Mouse (Mus musculus) lung, embryonic 14.5 days (tissue): ENCODE measurements around the gene Rufy1. TPM values are rescaled to one million over a fixed set of nuclear protein-coding genes. Genes with fewer than 3 reads are reported as not detected.

Source experiments
- ATAC-seq: fragments of 200-750 bp; cut with Nextera tagmentation; 2 replicates; pipeline ENCODE4 v1.8.0; 2017; ENCODE audit warnings: mild to moderate bottlenecking, moderate TSS enrichment, moderate library complexity; ENCODE audit not compliant: insufficient read depth
- DNase-seq: peaks from one replicate; pipeline ENCODE4 v3.0.0-alpha.2; 2015
- H3K27ac ChIP-seq: fragments of 300-500 bp; sonication (generic); 2 replicates; pipeline ENCODE4 v1.5.1; 2014; ENCODE audit warnings: low read depth, mild to moderate bottlenecking, moderate library complexity
- H3K27me3 ChIP-seq: fragments of 300-500 bp; sonication (generic); 2 replicates; pipeline ENCODE4 v1.6.1; 2014; ENCODE audit warnings: low read length, control low read depth; ENCODE audit not compliant: insufficient read depth
- H3K36me3 ChIP-seq: fragments of 300-500 bp; sonication (generic); 2 replicates; pipeline ENCODE4 v1.6.1; 2014; ENCODE audit warnings: control low read depth; ENCODE audit not compliant: insufficient read depth
- H3K4me1 ChIP-seq: fragments of 300-500 bp; sonication (generic); 2 replicates; pipeline ENCODE4 v1.6.1; 2014; ENCODE audit warnings: antibody characterized with exemption, control low read depth; ENCODE audit not compliant: insufficient read depth
- H3K4me2 ChIP-seq: fragments of 300-500 bp; sonication (generic); 2 replicates; pipeline ENCODE4 v1.6.1; 2014; ENCODE audit warnings: mild to moderate bottlenecking
- H3K4me3 ChIP-seq: fragments of 300-500 bp; sonication (generic); 2 replicates; pipeline ENCODE4 v1.5.1; 2014; ENCODE audit warnings: low read depth, low read length
- H3K9ac ChIP-seq: fragments of 300-500 bp; sonication (generic); 2 replicates; pipeline ENCODE4 v1.6.1; 2014
- H3K9me3 ChIP-seq: fragments of 300-500 bp; sonication (generic); 2 replicates; pipeline ENCODE4 v1.6.1; 2016; ENCODE audit warnings: low read depth, low read length, control low read depth
- CTCF ChIP-seq: IDR thresholded peaks from 2 replicates; pipeline ENCODE4 v1.5.1; 2016; ENCODE audit warnings: antibody characterized with exemption, low read depth
- WGBS: fragments of 180-500 bp; shearing (Covaris S2); extraction: QIAGEN DNeasy Blood & Tissue Kit; methylation state at CpG from one replicate; pipeline ENCODE4 v1.1.7; 2014; 5-methylcytosine and 5-hydroxymethylcytosine counted together
- polyA plus RNA-seq: library from polyadenylated mRNA; unstranded; fragments of >200 nt; fragmentation: Nextera tagmentation; extraction: Ambion mirVana; gene quantifications from 2 replicates; pipeline ENCODE4 v1.2.1, GENCODE M21; 2014

The Rufy1 gene
- polyA plus RNA-seq, 1 experiment from 2014 or later = 24.4 TPM

GRCm38 (mm10) chr11:50443259-50444065 lies 12.5 kb upstream of the Rufy1 start:
- WGBS = 67% methylated on average over 5 of the region's 5 CpGs
- ATAC-seq (no peak), DNase-seq (peak; percentile 85)
- Histone ChIP-seq H3K27ac (no peak overlapping the region), H3K36me3 (no peaks in the 10 kb centered on the region), H3K9ac (no peak overlapping the region), H3K4me3 (no peak overlapping the region), H3K4me2 (no peak overlapping the region), H3K4me1 (no peaks in the 10 kb centered on the region), H3K9me3 (no peaks in the 10 kb centered on the region), H3K27me3 (no peaks in the 10 kb centered on the region; the same call in 1 of the 2 replicates)
- TF ChIP-seq CTCF = peak; percentile 75

- Histone ChIP-seq H3K27me3 (no peaks in the 10 kb centered on the region; the same call in 1 of the 2 replicates), H3K9me3 (no peaks in the 10 kb centered on the region), H3K36me3 (no peaks in the 10 kb centered on the region), H3K27ac (no peak overlapping the region), H3K4me1 (no peaks in the 10 kb centered on the region), H3K4me2 (no peak overlapping the region), H3K4me3 (no peak overlapping the region), H3K9ac (no peak overlapping the region)
- WGBS = 35% methylated on average over 9 of the region's 9 CpGs
- TF ChIP-seq CTCF = no peak
- ATAC-seq (peak; percentile 70), DNase-seq (peak; percentile 86)
These were observed 10.7 kb upstream of the Rufy1 start for GRCm38 (mm10) chr11:50441637-50442036.

GRCm38 (mm10) chr11:50440691-50441090 lies 9.8 kb upstream of the Rufy1 start:
- no peak for TF ChIP-seq CTCF
- H3K36me3 ChIP-seq = no peaks in the 10 kb centered on the region
- no peak for ATAC-seq
- no peaks in the 10 kb centered on the region for H3K4me1 ChIP-seq
- no peaks in the 10 kb centered on the region; the same call in 1 of the 2 replicates for H3K27me3 ChIP-seq
- no peak overlapping the region for H3K27ac ChIP-seq
- no peak for DNase-seq
- H3K4me2 ChIP-seq = no peak overlapping the region
- 76% methylated on average over 6 of the region's 6 CpGs for WGBS
- H3K4me3 ChIP-seq = no peak overlapping the region
- no peak overlapping the region for H3K9ac ChIP-seq
- no peaks in the 10 kb centered on the region for H3K9me3 ChIP-seq

- Histone ChIP-seq H3K27ac (no peak overlapping the region), H3K4me1 (no peaks in the 10 kb centered on the region), H3K9ac (no peak overlapping the region), H3K9me3 (no peaks in the 10 kb centered on the region), H3K4me3 (no peak overlapping the region), H3K4me2 (no peak overlapping the region), H3K36me3 (no peaks in the 10 kb centered on the region), H3K27me3 (no peaks in the 10 kb centered on the region; the same call in 1 of the 2 replicates)
- DNase-seq (no peak), ATAC-seq (no peak)
- WGBS = 55% methylated on average over 8 of the region's 8 CpGs
- peak; percentile 33; the same call in 1 of the 2 replicates for TF ChIP-seq CTCF
These were observed 8.9 kb upstream of the Rufy1 start for GRCm38 (mm10) chr11:50439857-50440256.

- no peak overlapping the region for H3K4me2 ChIP-seq
- TF ChIP-seq CTCF = no peak
- ATAC-seq (no peak), DNase-seq (no peak)
- 86% methylated on average over 5 of the region's 5 CpGs for WGBS
- no peaks in the 10 kb centered on the region for H3K27me3 ChIP-seq
- no peak overlapping the region for H3K9ac ChIP-seq
- H3K9me3 ChIP-seq = no peaks in the 10 kb centered on the region
- H3K36me3 ChIP-seq = no peaks in the 10 kb centered on the region
- H3K4me1 ChIP-seq = peaks cover 5% of the 10 kb centered on the region; the same call in 1 of the 2 replicates
- H3K27ac ChIP-seq = no peak overlapping the region
- H3K4me3 ChIP-seq = no peak overlapping the region
These were observed 2.0 kb upstream of the Rufy1 start for GRCm38 (mm10) chr11:50432896-50433295.

GRCm38 (mm10) chr11:50432069-50432440 lies 1.1 kb upstream of the Rufy1 start:
- Histone ChIP-seq H3K9me3 (no peaks in the 10 kb centered on the region), H3K36me3 (no peaks in the 10 kb centered on the region), H3K27ac (no peak overlapping the region), H3K4me1 (peaks cover 5% of the 10 kb centered on the region; the same call in 1 of the 2 replicates), H3K27me3 (no peaks in the 10 kb centered on the region), H3K9ac (no peak overlapping the region), H3K4me3 (no peak overlapping the region), H3K4me2 (peak overlapping the region; percentile 77; the same call in 1 of the 2 replicates)
- 87% methylated on average over 3 of the region's 3 CpGs for WGBS
- DNase-seq (no peak), ATAC-seq (no peak)
- TF ChIP-seq CTCF = no peak
